Mouse (Mus musculus): ENCODE results near the gene Tesc. TPM values are rescaled to one million over a fixed set of nuclear protein-coding genes. Genes with fewer than 3 reads are reported as not detected.

Gene Tesc
- polyA plus RNA-seq, 1 experiment, result 2.7 TPM

DNA sequence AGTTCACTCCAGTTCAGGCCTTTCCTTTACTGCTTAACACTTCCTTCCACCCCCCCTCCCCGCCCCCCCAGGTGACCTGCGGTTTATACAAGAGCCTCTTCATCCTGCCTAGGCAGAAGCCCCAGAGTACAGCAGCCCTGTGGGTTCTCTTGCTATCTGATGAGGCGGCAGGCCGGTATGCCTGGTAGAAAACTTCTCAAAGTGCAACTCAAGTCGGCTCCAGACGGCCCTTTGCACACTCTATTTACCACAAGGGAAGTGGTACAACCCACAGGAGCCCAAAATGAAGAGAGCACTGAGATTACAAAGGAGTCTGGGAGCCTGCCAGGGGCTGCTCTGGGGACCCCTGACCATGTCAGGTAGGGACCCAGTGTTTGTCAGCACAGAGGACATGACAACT, 54.5 kb downstream of the Tesc start:
- no peaks in the 10 kb centered on the region for H3K36me3 ChIP-seq (ENCODE audit: control insufficient read depth, insufficient read depth, low read length)
- H3K4me3 ChIP-seq (ENCODE audit: control insufficient read depth, low read depth, low read length), result no peak overlapping the region
- H3K27me3 ChIP-seq (ENCODE audit: control insufficient read depth, insufficient read depth, low read length), result no peaks in the 10 kb centered on the region
- peaks cover 5% of the 10 kb centered on the region for H3K4me1 ChIP-seq (ENCODE audit: control insufficient read depth, insufficient read depth, low read length)
- no peak overlapping the region for H3K27ac ChIP-seq (ENCODE audit: control insufficient read depth, insufficient read depth, low read depth, low read length)
- no peak for TF ChIP-seq POLR2A (IDR thresholded peaks at IDR 0.05; ENCODE audit: control insufficient read depth, low read depth, low read length)
- TF ChIP-seq CTCF (IDR thresholded peaks at IDR 0.05; ENCODE audit: control insufficient read depth, insufficient read depth, insufficient replicate concordance, low read depth, low read length), result no peak

DNA sequence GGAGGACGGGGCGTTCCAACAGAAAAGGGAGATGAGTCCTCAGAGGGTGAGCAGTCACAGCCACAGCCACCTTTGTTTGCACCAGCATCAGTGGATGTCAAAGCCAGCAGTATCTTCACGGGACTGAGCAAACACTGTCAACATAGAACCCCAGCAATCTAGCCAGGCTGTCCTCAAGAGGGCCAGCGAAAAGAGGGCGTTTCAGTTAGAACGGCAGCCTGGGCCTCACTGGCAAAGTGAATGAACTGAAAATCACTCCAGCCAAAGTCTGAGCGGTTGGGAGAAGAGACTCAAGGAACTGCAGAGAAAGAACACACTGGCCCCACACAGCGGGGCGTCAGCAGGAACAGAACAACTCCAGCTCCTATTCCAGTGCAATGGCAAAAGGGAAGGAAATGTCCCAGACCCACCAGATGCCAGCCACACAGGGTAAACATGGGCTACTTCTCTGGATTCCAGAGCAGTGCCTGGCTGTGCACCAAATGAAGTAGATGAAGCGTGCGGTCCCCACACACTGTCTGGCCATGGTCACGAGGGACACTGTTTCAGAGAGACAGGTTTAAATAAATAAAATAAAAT, 55.6 kb downstream of the Tesc start:
- Histone ChIP-seq H3K27me3 (ENCODE audit: control insufficient read depth, insufficient read depth, low read length) (no peaks in the 10 kb centered on the region), H3K36me3 (ENCODE audit: control insufficient read depth, insufficient read depth, low read length) (no peaks in the 10 kb centered on the region), H3K4me1 (ENCODE audit: control insufficient read depth, insufficient read depth, low read length) (peaks cover 5% of the 10 kb centered on the region), H3K4me3 (ENCODE audit: control insufficient read depth, low read depth, low read length) (no peak overlapping the region), H3K27ac (ENCODE audit: control insufficient read depth, insufficient read depth, low read depth, low read length) (peak overlapping the region; percentile 59)
- TF ChIP-seq POLR2A (IDR thresholded peaks at IDR 0.05; ENCODE audit: control insufficient read depth, low read depth, low read length) (no peak), CTCF (IDR thresholded peaks at IDR 0.05; ENCODE audit: control insufficient read depth, insufficient read depth, insufficient replicate concordance, low read depth, low read length) (no peak)

DNA sequence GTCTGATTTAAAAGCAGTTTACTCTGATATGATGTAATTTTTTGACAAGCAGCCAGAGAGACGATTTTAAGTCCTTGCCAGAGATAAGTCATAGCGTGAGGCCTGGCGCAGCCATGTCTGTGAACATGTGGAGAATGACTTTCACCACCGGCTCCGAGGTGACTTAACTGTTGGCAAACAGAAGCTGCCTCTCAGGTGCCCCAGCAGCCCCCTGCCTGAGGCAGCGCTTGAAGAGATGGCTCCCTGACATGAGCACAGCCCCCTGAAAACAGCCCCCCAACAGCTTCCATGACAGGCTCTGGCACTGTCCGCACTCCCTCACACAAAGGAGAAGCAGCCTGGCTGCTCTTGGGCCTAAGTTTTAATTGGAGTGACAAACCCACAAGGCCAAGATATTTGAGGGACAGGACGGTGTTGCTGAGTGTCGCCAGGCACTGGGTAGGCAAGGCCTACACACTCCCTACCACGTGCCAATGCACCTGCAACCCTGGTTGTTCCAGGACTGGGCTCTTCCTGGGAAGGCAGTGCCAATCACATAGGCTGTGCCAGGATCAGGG, 56.7 kb downstream of the Tesc start:
- Histone ChIP-seq H3K27ac (ENCODE audit: control insufficient read depth, insufficient read depth, low read depth, low read length) (no peak overlapping the region), H3K36me3 (ENCODE audit: control insufficient read depth, insufficient read depth, low read length) (no peaks in the 10 kb centered on the region), H3K27me3 (ENCODE audit: control insufficient read depth, insufficient read depth, low read length) (no peaks in the 10 kb centered on the region), H3K4me3 (ENCODE audit: control insufficient read depth, low read depth, low read length) (no peak overlapping the region), H3K4me1 (ENCODE audit: control insufficient read depth, insufficient read depth, low read length) (peaks cover 5% of the 10 kb centered on the region)
- TF ChIP-seq CTCF (IDR thresholded peaks at IDR 0.05; ENCODE audit: control insufficient read depth, insufficient read depth, insufficient replicate concordance, low read depth, low read length), result no peak
- TF ChIP-seq POLR2A (IDR thresholded peaks at IDR 0.05; ENCODE audit: control insufficient read depth, low read depth, low read length), result no peak

DNA sequence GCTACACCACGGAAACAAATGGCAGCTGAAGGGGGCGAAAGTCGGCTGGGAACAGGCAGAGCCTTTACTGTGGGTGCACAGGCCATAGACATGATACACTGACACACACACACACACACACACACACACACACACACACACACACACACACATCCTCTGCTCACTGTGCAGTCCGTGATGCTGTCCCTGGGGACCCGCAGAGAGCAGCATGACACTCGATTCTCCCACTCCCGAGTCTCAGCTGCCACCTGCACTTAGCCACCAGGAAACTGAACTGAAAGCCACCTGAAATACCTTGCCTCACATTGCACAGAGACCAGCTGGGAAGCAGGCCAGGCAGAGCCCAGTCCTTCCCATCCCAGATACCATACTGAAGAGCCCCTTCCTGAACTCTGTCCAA, 57.8 kb downstream of the Tesc start:
- TF ChIP-seq POLR2A (IDR thresholded peaks at IDR 0.05; ENCODE audit: control insufficient read depth, low read depth, low read length), result no peak
- TF ChIP-seq CTCF (IDR thresholded peaks at IDR 0.05; ENCODE audit: control insufficient read depth, insufficient read depth, insufficient replicate concordance, low read depth, low read length), result no peak
- peak overlapping the region; percentile 81 for H3K4me3 ChIP-seq (ENCODE audit: control insufficient read depth, low read depth, low read length)
- H3K36me3 ChIP-seq (ENCODE audit: control insufficient read depth, insufficient read depth, low read length), result no peaks in the 10 kb centered on the region
- no peak overlapping the region for H3K27ac ChIP-seq (ENCODE audit: control insufficient read depth, insufficient read depth, low read depth, low read length)
- H3K27me3 ChIP-seq (ENCODE audit: control insufficient read depth, insufficient read depth, low read length), result no peaks in the 10 kb centered on the region
- H3K4me1 ChIP-seq (ENCODE audit: control insufficient read depth, insufficient read depth, low read length), result peaks cover 5% of the 10 kb centered on the region

DNA sequence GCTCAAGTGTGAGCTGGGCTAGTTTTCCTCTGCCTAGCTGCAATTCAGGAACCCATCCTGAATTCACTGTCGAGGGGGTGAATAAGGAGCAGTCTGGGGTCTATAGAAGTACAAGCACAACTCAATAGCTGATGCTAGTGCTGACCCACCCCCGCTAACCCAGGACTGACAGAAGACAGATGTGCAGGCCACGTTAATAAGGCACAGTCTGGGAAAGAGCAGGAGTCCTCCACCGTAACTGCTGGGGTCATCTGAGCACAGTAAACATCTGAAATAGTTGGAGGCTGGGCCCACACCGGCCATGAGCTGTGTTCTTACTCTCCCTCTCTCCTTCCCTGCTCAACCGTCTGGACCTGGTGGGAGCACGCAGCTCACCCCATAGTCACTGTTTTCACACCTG, 59.4 kb downstream of the Tesc start:
- Histone ChIP-seq H3K4me1 (ENCODE audit: control insufficient read depth, insufficient read depth, low read length) (peaks cover 5% of the 10 kb centered on the region), H3K27me3 (ENCODE audit: control insufficient read depth, insufficient read depth, low read length) (no peaks in the 10 kb centered on the region), H3K27ac (ENCODE audit: control insufficient read depth, insufficient read depth, low read depth, low read length) (no peak overlapping the region), H3K36me3 (ENCODE audit: control insufficient read depth, insufficient read depth, low read length) (no peaks in the 10 kb centered on the region), H3K4me3 (ENCODE audit: control insufficient read depth, low read depth, low read length) (no peak overlapping the region)
- TF ChIP-seq POLR2A (IDR thresholded peaks at IDR 0.05; ENCODE audit: control insufficient read depth, low read depth, low read length), result no peak
- TF ChIP-seq CTCF (IDR thresholded peaks at IDR 0.05; ENCODE audit: control insufficient read depth, insufficient read depth, insufficient replicate concordance, low read depth, low read length), result no peak

DNA sequence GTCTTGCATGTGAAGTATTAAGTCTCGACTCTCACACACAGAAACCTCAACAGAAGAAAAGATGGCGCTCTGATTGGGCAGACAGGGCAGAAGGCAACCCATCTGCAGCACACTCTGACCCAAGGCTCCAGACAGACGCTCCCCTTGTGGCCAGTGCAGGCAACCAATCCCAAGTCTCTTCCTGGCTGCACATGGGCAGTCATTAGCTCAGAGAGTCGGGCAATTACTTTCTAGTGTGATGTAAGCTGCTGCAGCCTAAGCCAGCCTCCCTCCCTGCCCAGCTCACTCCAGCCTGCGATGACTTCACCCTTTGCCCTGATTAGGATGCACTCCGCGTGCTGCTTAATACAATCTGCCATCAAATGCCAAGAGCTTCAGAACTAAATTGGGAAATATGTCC, 61.6 kb downstream of the Tesc start:
- H3K4me3 ChIP-seq (ENCODE audit: control insufficient read depth, low read depth, low read length), result no peak overlapping the region
- no peaks in the 10 kb centered on the region for H3K27me3 ChIP-seq (ENCODE audit: control insufficient read depth, insufficient read depth, low read length)
- H3K4me1 ChIP-seq (ENCODE audit: control insufficient read depth, insufficient read depth, low read length), result peaks cover 2% of the 10 kb centered on the region; the same call in 1 of the 2 replicates
- H3K36me3 ChIP-seq (ENCODE audit: control insufficient read depth, insufficient read depth, low read length), result no peaks in the 10 kb centered on the region; the same call in 1 of the 2 replicates
- TF ChIP-seq CTCF (IDR thresholded peaks at IDR 0.05; ENCODE audit: control insufficient read depth, insufficient read depth, insufficient replicate concordance, low read depth, low read length), result no peak
- TF ChIP-seq POLR2A (IDR thresholded peaks at IDR 0.05; ENCODE audit: control insufficient read depth, low read depth, low read length), result no peak
- H3K27ac ChIP-seq (ENCODE audit: control insufficient read depth, insufficient read depth, low read depth, low read length), result no peak overlapping the region

DNA sequence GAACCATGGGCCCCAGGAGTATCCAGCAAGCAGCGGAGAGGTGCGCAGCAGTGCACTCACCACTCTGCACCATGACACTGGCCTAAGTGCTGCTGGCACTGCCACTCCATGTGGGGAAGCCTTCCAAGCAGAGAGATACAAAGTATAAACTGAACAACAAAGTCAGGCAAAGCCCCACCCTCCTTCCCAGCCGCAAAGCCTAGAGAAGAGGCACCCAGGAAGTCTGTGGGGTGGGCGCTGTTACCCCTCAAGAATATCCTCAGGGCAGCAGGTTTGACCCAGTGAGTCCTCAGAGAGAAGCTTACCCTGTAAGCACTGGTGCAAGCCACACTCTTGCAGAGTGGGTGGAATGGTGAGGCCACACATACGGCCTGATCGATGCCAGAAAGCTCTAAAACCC, 62.6 kb downstream of the Tesc start:
- Histone ChIP-seq H3K27me3 (ENCODE audit: control insufficient read depth, insufficient read depth, low read length) (no peaks in the 10 kb centered on the region), H3K27ac (ENCODE audit: control insufficient read depth, insufficient read depth, low read depth, low read length) (no peak overlapping the region), H3K36me3 (ENCODE audit: control insufficient read depth, insufficient read depth, low read length) (no peaks in the 10 kb centered on the region; the same call in 1 of the 2 replicates), H3K4me3 (ENCODE audit: control insufficient read depth, low read depth, low read length) (no peak overlapping the region), H3K4me1 (ENCODE audit: control insufficient read depth, insufficient read depth, low read length) (no peaks in the 10 kb centered on the region; the same call in 1 of the 2 replicates)
- TF ChIP-seq POLR2A (IDR thresholded peaks at IDR 0.05; ENCODE audit: control insufficient read depth, low read depth, low read length) (no peak), CTCF (IDR thresholded peaks at IDR 0.05; ENCODE audit: control insufficient read depth, insufficient read depth, insufficient replicate concordance, low read depth, low read length) (no peak)

All from testis, adult 2 months (tissue).